Mouse (Mus musculus) ovary, adult 2 months (tissue): ENCODE measurements around the gene Igfbp3. TPM values are rescaled to one million over a fixed set of nuclear protein-coding genes. Genes with fewer than 3 reads are reported as not detected.

Source experiments
- polyA plus RNA-seq: library from polyadenylated mRNA; depleted of rRNA; stranded (reverse); fragments of >200 nt; gene quantifications from 2 replicates; pipeline ENCODE4 v1.2.3, GENCODE M21; 2012; rRNA removed

Gene Igfbp3
- polyA plus RNA-seq: 115 and 209 TPM in 2 replicates

DNA sequence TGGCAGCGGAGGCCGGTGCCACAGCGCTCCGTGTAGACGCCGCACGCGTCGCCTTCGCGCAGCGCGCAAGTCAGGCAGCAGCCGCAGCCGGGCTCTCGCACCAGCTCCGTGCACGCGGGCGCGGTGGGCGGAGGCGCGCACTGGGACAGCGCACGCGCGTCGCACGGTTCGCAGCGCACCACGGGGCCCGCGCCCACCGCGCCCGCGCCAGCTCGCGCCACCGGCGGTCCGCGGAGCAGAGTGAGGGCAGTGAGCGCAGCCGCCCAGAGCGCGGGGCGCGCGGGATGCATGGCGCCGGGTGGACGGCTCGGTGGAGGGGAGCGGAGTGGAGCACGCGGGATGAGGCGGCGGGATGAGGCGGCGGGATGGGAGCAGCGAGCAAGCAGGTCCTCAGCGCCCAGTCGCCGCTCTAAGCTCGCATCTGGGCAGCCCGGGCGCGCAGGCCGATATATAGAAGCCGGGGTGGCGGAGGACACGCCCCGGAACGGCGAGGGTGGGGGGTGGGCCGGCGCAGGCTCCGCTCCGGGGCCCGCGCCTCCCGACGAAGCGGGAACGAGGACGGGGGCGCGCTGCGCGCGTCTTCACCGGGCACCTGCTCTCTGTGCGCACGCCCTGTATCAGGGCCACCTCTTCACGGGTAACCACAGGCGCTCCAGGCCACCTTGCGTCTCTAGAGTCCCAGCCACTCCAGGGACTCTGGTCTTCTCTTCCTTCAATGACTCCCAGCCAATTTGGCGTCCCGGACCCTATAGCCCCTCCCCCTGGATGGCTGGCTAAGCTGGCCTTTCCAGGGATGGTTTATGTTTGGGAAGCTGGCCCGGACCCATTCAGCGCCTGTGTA lies at the start of gene Igfbp3:
Gene Igfbp3 (minus strand): TSS at position 423 of the 841 bp plus-strand sequence.

DNA sequence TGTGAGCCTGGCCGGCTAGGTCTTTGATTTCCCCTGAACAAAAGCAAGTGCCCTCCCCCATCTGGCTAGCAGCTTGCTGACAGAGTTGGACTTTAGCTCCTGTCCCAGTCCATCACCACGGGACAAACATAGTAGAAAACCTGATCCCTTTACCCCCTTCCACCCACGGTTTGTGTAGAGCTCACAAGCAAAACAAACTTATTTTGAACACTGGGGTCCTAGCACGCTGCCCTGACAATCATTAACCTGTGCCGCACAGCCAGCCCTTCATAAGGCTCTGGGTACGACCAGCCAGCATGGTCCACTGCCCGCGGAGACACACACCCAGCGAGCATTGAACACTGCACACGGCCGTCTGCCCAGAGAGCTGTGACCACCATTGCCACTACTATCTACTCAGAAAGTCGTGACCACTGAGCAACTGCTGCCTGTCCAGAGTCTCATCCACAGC lies 16.2 kb downstream of the Igfbp3 start, which contains the start of gene Igfbp1:
Gene Igfbp1 (plus strand): TSS at position 292 of the 451 bp plus-strand sequence.

DNA sequence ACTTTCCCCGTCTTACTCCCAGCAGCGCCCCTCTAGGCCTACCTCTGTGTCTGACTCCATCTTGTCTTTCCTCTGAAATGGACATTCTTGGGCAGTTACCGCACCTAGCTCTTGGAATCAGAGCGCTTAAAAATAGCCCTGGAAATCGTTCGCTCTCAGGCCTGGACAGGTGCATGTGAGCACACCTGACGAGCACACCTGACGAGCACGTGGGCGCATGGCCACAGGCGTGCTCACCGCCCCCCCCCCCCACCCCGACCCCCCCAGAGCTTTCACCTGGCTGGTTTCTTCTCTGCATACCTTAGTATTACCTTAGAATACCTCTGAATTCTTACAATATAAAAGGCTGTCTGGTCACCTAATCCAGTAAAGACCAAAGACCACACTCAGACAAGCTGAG lies 25.3 kb downstream of the Igfbp3 start, which contains the start of gene Gm11985:
Gene Gm11985 (minus strand): TSS at position 101 of the 400 bp plus-strand sequence.

Other genes starting within 250 kb of the Igfbp3 start
- 0.73 and 1.6 TPM in 2 replicates for gene Adcy1, start 150.4 kb downstream of the Igfbp3 start, polyA plus RNA-seq
- gene Gm11985, start 25.4 kb downstream of the Igfbp3 start, polyA plus RNA-seq: 0.85 and 2.3 TPM in 2 replicates
- 0.43 and 0.49 TPM in 2 replicates for gene Igfbp1, start 16.1 kb downstream of the Igfbp3 start, polyA plus RNA-seq